Comparison of ENCODE assay signal across 12 mouse cellular contexts in the genomic region with DNA sequence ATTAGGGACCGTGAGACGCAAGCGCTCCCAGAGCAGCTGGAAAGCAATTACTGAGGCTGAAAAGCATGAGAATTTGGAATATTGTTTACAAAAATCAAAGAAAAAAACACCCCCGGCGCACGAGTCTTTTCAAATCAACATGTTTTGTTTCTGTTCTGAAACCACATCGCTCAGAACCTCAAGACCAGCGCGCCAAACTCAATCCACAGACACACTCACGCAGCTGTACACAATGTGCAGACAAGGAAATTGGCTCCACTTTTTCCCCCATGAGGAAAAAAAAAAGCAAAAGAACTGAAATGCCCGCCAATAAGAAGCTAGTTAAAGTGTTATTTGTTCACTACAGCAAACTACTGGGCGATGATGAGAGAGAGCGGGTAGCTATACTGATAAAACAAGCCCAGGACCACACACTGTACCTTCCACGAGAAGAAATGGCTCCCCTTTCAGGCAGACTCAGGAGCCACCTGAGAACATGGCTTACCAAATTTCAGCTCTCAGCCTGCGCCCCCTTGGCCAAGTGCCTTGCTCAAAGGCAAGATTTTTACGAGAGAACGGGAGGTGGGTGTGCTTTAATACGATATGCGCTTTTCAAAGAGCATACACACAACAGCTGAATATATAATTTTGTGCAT.
DNase-seq lines count a peak whose midpoint lies in the region; ATAC-seq lines count a peak whose summit lies in the region.
"Had no signal": no experiment of that assay in that cellular context is flagged by ENCODE, and none has a peak within 500 bp of the region (broad histone marks: within the 10 kb centered on the region; RNA-seq: fewer than 3 reads in every experiment).

No protein-coding gene starts in this region.

- peak; percentile 45 to 57 for DNase-seq in heart, adult 18-20 months
- DNase-seq in heart, embryonic 10.5 days (ENCODE audit: low spot score) = no peak
- DNase-seq in midbrain, embryonic 14.5 days = no peak
- no peak for DNase-seq in ovary, postnatal 10 days (ENCODE audit: low spot score)
- no peak for DNase-seq in adrenal gland, adult (ENCODE audit: inconsistent age in 2 of 2, low spot score in 1 of 2)
- DNase-seq: kidney, postnatal 10 days; spleen, adult 18-20 months; thymus, postnatal 36 days had no signal

- H3K36me3 ChIP-seq in heart, embryonic 10.5 days = no peaks in the 10 kb centered on the region
- no peaks in the 10 kb centered on the region for H3K36me3 ChIP-seq in midbrain, embryonic 16.5 days (ENCODE audit: control insufficient read depth, insufficient read depth, low read length)
- no peaks in the 10 kb centered on the region for H3K36me3 ChIP-seq in midbrain, embryonic 14.5 days (ENCODE audit: control insufficient read depth, insufficient read depth, low read length)
- H3K36me3 ChIP-seq in heart, embryonic 16.5 days (ENCODE audit: control insufficient read depth, insufficient read depth) = no peaks in the 10 kb centered on the region
- H3K36me3 ChIP-seq in stomach, embryonic 15.5 days = no peaks in the 10 kb centered on the region

- H3K9ac ChIP-seq in midbrain, embryonic 16.5 days (ENCODE audit: low read depth, low read length) = no peak overlapping the region
- H3K9ac ChIP-seq in midbrain, embryonic 14.5 days (replicated peaks; ENCODE audit: low read length) = no peak overlapping the region
- no peak overlapping the region for H3K9ac ChIP-seq in heart, embryonic 16.5 days (ENCODE audit: low read length)
- no peak overlapping the region for H3K9ac ChIP-seq in stomach, embryonic 15.5 days

- peak; percentile 64 for ATAC-seq in midbrain, embryonic 16.5 days
- no peak for ATAC-seq in midbrain, embryonic 14.5 days (ENCODE audit: low FRiP score, low TSS enrichment)
- no peak for ATAC-seq in heart, embryonic 16.5 days (replicated peaks; ENCODE audit: extremely low read depth, insufficient read depth, low FRiP score)
- ATAC-seq in stomach, embryonic 15.5 days (ENCODE audit: insufficient read depth, low FRiP score, low read depth) = no peak

- peak overlapping the region; percentile 24 for H3K4me2 ChIP-seq in midbrain, embryonic 16.5 days (ENCODE audit: low read length)
- no peak overlapping the region; the same call in 1 of the 2 replicates for H3K4me2 ChIP-seq in midbrain, embryonic 14.5 days (ENCODE audit: low read length)
- 0 out of 2 replicates have a peak overlapping the region, but pooled peaks have one; percentile 26 for H3K4me2 ChIP-seq in heart, embryonic 16.5 days (ENCODE audit: low read depth, low read length)
- H3K4me2 ChIP-seq in stomach, embryonic 15.5 days = peak overlapping the region; percentile 35; the same call in 1 of the 2 replicates

- no peak overlapping the region for H3K4me3 ChIP-seq in heart, embryonic 10.5 days
- no peak overlapping the region for H3K4me3 ChIP-seq in midbrain, embryonic 16.5 days (ENCODE audit: low read depth, low read length)
- H3K4me3 ChIP-seq in midbrain, embryonic 14.5 days (replicated peaks; ENCODE audit: low read depth, low read length) = no peak overlapping the region
- no peak overlapping the region for H3K4me3 ChIP-seq in heart, embryonic 16.5 days (ENCODE audit: low read length)
- H3K4me3 ChIP-seq in stomach, embryonic 15.5 days (replicated peaks) = no peak overlapping the region

- no peak overlapping the region for H3K27ac ChIP-seq in heart, embryonic 10.5 days
- no peak overlapping the region for H3K27ac ChIP-seq in midbrain, embryonic 16.5 days (ENCODE audit: low read length)
- H3K27ac ChIP-seq in midbrain, embryonic 14.5 days (replicated peaks; ENCODE audit: low read depth, low read length) = no peak overlapping the region
- H3K27ac ChIP-seq in heart, embryonic 16.5 days (ENCODE audit: low read length) = no peak overlapping the region
- no peak overlapping the region for H3K27ac ChIP-seq in stomach, embryonic 15.5 days

- H3K4me1 ChIP-seq in heart, embryonic 10.5 days = no peaks in the 10 kb centered on the region
- peaks cover 8% of the 10 kb centered on the region for H3K4me1 ChIP-seq in midbrain, embryonic 16.5 days (ENCODE audit: control insufficient read depth, insufficient read depth, low read length)
- H3K4me1 ChIP-seq in midbrain, embryonic 14.5 days (ENCODE audit: control insufficient read depth, insufficient read depth, low read length) = peaks cover 8% of the 10 kb centered on the region; the same call in 1 of the 2 replicates
- 0 out of 2 replicates have a peak, but pooled peaks cover 2% of the 10 kb centered on the region for H3K4me1 ChIP-seq in heart, embryonic 16.5 days (ENCODE audit: control insufficient read depth, insufficient read depth, low read length)
- H3K4me1 ChIP-seq in stomach, embryonic 15.5 days = no peaks in the 10 kb centered on the region

- 67% methylated on average over 19 of the region's 19 CpGs for WGBS in heart, embryonic 10.5 days
- 59% methylated on average over 19 of the region's 19 CpGs for WGBS in midbrain, embryonic 16.5 days
- WGBS in midbrain, embryonic 14.5 days = 71% methylated on average over 19 of the region's 19 CpGs
- WGBS in heart, embryonic 16.5 days = 69% methylated on average over 19 of the region's 19 CpGs
- WGBS in stomach, embryonic 15.5 days = 61% methylated on average over 19 of the region's 19 CpGs

- no peaks in the 10 kb centered on the region for H3K9me3 ChIP-seq in heart, embryonic 10.5 days
- no peaks in the 10 kb centered on the region for H3K9me3 ChIP-seq in midbrain, embryonic 16.5 days (replicated peaks; ENCODE audit: control insufficient read depth, low read length, poor library complexity, severe bottlenecking)
- no peaks in the 10 kb centered on the region for H3K9me3 ChIP-seq in midbrain, embryonic 14.5 days (ENCODE audit: control insufficient read depth, low read length)
- H3K9me3 ChIP-seq in heart, embryonic 16.5 days (replicated peaks; ENCODE audit: control insufficient read depth, low read length) = no peaks in the 10 kb centered on the region
- no peaks in the 10 kb centered on the region for H3K9me3 ChIP-seq in stomach, embryonic 15.5 days

- H3K27me3 ChIP-seq in heart, embryonic 10.5 days (ENCODE audit: insufficient read depth, poor library complexity, severe bottlenecking) = no peaks in the 10 kb centered on the region
- no peaks in the 10 kb centered on the region for H3K27me3 ChIP-seq in midbrain, embryonic 16.5 days (ENCODE audit: control insufficient read depth, insufficient read depth, low read depth, low read length)
- H3K27me3 ChIP-seq in midbrain, embryonic 14.5 days (ENCODE audit: control insufficient read depth, insufficient read depth, low read length) = no peaks in the 10 kb centered on the region
- no peaks in the 10 kb centered on the region for H3K27me3 ChIP-seq in heart, embryonic 16.5 days (ENCODE audit: control insufficient read depth, insufficient read depth, low read length)
- H3K27me3 ChIP-seq in stomach, embryonic 15.5 days (replicated peaks) = no peaks in the 10 kb centered on the region
- H3K27me3 ChIP-seq: CH12.LX had no signal

Comparison
In these comparisons a context has a peak if more than half of its experiments do, and no peak if none do; other contexts are left out.
1. DNase-seq: peak in heart, adult 18-20 months (2 of 2); none in heart, embryonic 10.5 days (single experiment), midbrain, embryonic 14.5 days (single experiment), ovary, postnatal 10 days (single experiment) and adrenal gland, adult (0 of 2).